Mouse (Mus musculus): ENCODE data around the gene Klf8.
A peak's percentile ranks its signal among the peaks of the same experiment; 100 is the strongest.

- TF ChIP-seq CHD2 (IDR thresholded peaks at IDR 0.05; ENCODE audit: low read depth, low read length) (no peak), ZNF384 (IDR thresholded peaks at IDR 0.05; ENCODE audit: low read depth, low read length) (peak; percentile 86), HCFC1 (IDR thresholded peaks at IDR 0.05; ENCODE audit: borderline replicate concordance, insufficient read depth, low read length) (no peak), MAFK (IDR thresholded peaks at IDR 0.05; ENCODE audit: insufficient read depth, low read depth, low read length) (no peak), ZC3H11A (IDR thresholded peaks at IDR 0.05; ENCODE audit: borderline replicate concordance, low read depth, low read length) (no peak)
Measured at GRCm38 (mm10) chrX:153369780-153370179, 132.5 kb downstream of the Klf8 start.
